Mouse (Mus musculus) inflammation-experienced regulatory T-cells, adult 6 months (primary cell): ENCODE results near the gene Ppargc1a. TPM values are rescaled to one million over a fixed set of nuclear protein-coding genes. Genes with fewer than 3 reads are reported as not detected.

ENCODE experiments used
- ATAC-seq: one replicate; pipeline ENCODE4 v1.8.0; 2017
- polyA plus RNA-seq, 3 experiments: library from polyadenylated mRNA; unstranded; fragments of 100-300 nt; shearing (Covaris generic); gene quantifications; one replicate each; pipeline ENCODE4 v1.2.1; 2017

Gene Ppargc1a
- polyA plus RNA-seq, 3 experiments from 2014 or later = 0.15 TPM; not detected in 2

- ATAC-seq = peak; percentile 58
Observed at GRCm38 (mm10) chr5:51552483-51553091, 14.9 kb downstream of the Ppargc1a start.

GRCm38 (mm10) chr5:51551852-51552482 is 15.6 kb downstream of the Ppargc1a start:
- no peak for ATAC-seq

GRCm38 (mm10) chr5:51547442-51548035 is 20.0 kb downstream of the Ppargc1a start:
- no peak for ATAC-seq

GRCm38 (mm10) chr5:51546817-51547216 is 20.7 kb downstream of the Ppargc1a start:
- no peak for ATAC-seq

- ATAC-seq = no peak
Observed at GRCm38 (mm10) chr5:51545133-51546049, 22.1 kb downstream of the Ppargc1a start.

- ATAC-seq = no peak
Observed at GRCm38 (mm10) chr5:51544141-51544735, 23.3 kb downstream of the Ppargc1a start.

- no peak for ATAC-seq
Observed at GRCm38 (mm10) chr5:51541557-51541956, 26.0 kb downstream of the Ppargc1a start.

- no peak for ATAC-seq
Observed at GRCm38 (mm10) chr5:51540816-51541215, 26.7 kb downstream of the Ppargc1a start.

GRCm38 (mm10) chr5:51539563-51539962 is 28.0 kb downstream of the Ppargc1a start:
- ATAC-seq = no peak

- no peak for ATAC-seq
Observed at GRCm38 (mm10) chr5:51538319-51538718, 29.2 kb downstream of the Ppargc1a start.

- no peak for ATAC-seq
Observed at GRCm38 (mm10) chr5:51537646-51538030, 29.9 kb downstream of the Ppargc1a start.

GRCm38 (mm10) chr5:51537009-51537645 is 30.4 kb downstream of the Ppargc1a start:
- no peak for ATAC-seq

GRCm38 (mm10) chr5:51534456-51534855 is 33.1 kb downstream of the Ppargc1a start:
- ATAC-seq = no peak

GRCm38 (mm10) chr5:51531286-51531685 is 36.2 kb downstream of the Ppargc1a start:
- ATAC-seq = no peak

- ATAC-seq = no peak
Observed at GRCm38 (mm10) chr5:51529444-51529843, 38.1 kb downstream of the Ppargc1a start.

GRCm38 (mm10) chr5:51528165-51528498 is 39.4 kb downstream of the Ppargc1a start:
- ATAC-seq = no peak

GRCm38 (mm10) chr5:51527498-51528164 is 39.9 kb downstream of the Ppargc1a start:
- ATAC-seq = no peak

GRCm38 (mm10) chr5:51525858-51526257 is 41.7 kb downstream of the Ppargc1a start:
- ATAC-seq = no peak

- ATAC-seq = no peak
Observed at GRCm38 (mm10) chr5:51520807-51521206, 46.7 kb downstream of the Ppargc1a start.

GRCm38 (mm10) chr5:51517440-51518187 is 49.9 kb downstream of the Ppargc1a start:
- no peak for ATAC-seq

GRCm38 (mm10) chr5:51504654-51505053 is 62.9 kb downstream of the Ppargc1a start:
- ATAC-seq = no peak
